Mouse (Mus musculus) layer of hippocampus, postnatal 36 days (tissue): ENCODE data around the gene Cdc42bpg. TPM values are rescaled to one million over a fixed set of nuclear protein-coding genes. Genes with fewer than 3 reads are reported as not detected.

ENCODE experiments used
- DNase-seq, 2 experiments: peaks; one replicate each; pipeline ENCODE4 v3.0.0; 2022
- total RNA-seq, 2 experiments: library from RNA; stranded (reverse); gene quantifications; 2 replicates each; pipeline ENCODE4 v1.2.3; 2021

Gene Cdc42bpg
- total RNA-seq, 2 experiments from 2014 or later: 4.3 to 6.9 TPM

DNA sequence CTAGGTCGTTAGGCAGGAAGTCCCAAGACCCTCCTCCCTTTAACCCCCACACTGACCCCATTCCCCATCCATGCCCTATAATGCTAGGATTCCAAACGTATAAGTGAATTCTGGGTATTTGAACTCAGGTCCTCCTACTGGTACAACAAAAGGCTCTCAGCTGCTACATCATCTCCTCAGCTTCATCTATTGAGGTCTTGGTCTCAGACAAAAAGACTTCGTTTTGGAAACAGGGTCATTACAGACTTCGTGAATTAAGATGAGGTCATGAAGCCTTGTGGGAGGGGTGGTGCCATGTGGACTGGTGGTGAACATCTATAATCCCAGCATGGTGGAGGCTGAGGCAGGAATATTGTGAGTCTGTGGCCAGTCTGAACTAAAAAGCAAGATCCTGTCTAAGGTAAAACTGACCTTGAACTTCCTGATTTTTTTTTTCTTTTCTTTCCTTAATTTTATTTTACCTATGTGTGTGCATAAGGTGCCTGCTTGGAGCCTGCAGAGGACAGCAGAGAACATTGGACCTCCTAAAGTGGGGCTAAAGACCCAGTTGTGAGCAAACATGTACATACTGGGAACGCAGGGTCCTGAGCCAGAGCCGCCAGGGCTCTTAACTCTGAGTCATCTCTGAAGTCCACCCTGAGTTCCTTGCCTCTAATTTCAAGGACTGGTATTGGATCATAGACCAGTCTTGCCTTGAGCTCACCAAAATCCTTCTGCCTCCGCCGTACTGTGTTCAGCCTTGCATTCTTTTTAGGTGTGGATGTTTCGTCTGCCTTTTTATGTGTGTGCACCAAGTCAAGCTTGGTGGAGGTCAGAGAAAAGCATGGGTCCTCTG, 27.7 kb downstream of the Cdc42bpg start:
- no peak for DNase-seq

DNA sequence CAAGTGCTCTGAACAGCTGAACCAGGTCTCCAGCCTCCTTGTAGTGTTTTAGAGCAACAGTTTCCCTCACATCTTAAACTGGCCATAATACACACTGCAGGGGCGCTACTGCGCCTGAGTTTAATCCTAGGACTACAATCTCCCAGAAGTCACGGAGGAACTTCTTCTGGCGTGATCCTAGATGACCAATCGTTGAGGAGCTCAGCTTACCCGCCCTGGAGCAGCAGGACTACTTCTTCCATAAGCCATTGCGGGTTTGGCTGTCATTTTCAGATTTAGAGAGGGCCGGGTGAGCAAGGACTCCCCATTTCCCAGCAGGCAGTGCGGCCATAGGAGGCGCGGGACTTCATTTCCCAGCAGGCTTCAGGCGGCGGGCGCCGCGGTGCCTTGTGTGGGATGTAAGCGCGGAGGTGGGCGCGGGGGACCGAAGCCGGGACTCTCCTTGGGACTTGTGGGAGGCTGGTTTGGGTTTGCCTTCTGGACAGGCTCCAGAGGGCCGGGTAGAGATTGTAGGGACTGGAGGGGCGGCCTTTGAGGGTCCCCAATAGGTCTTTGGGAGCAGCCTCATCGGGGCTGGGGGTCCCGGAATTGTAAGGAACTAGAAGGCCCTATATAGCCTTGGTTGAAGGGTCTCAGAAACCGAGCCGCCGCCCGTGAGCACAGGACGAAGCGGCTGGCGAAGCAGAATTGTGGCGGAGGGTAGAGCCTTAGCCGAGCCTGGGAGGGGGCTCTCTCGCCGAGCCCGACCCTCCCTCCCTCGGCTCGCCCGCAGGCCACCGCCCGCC, 28.6 kb downstream of the Cdc42bpg start, which contains the start of gene Men1:
TSS of gene Men1 (plus strand) at position 307 of the 785 bp plus-strand sequence.
- DNase-seq: peak; percentile 95 to 96

DNA sequence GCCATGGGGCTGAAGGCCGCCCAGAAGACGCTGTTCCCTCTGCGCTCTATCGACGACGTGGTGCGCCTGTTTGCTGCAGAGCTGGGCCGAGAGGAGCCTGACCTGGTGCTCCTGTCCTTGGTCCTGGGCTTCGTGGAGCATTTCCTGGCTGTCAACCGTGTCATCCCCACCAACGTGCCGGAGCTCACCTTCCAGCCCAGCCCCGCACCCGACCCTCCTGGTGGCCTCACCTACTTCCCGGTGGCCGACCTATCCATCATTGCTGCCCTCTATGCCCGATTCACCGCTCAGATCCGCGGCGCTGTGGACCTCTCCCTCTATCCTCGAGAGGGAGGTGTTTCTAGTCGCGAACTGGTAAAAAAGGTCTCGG, 29.2 kb downstream of the Cdc42bpg start:
- DNase-seq: no peak

DNA sequence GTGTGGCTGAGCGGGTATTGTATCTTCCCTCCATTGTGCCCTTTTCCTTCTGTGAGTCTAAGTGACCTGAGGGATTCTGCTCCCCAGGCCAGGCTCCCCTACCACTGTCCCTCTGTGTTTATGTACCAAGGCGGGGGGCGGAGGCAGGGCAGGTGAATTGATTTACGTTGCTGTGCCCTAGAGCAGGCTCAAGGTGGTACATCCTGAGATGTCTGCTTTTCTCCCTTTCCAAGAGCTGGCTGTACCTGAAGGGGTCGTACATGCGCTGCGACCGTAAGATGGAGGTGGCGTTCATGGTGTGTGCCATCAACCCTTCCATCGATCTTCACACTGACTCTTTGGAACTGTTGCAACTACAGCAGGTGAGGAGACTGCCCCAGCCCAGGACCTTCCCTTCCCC, 30.7 kb downstream of the Cdc42bpg start:
- no peak for DNase-seq

DNA sequence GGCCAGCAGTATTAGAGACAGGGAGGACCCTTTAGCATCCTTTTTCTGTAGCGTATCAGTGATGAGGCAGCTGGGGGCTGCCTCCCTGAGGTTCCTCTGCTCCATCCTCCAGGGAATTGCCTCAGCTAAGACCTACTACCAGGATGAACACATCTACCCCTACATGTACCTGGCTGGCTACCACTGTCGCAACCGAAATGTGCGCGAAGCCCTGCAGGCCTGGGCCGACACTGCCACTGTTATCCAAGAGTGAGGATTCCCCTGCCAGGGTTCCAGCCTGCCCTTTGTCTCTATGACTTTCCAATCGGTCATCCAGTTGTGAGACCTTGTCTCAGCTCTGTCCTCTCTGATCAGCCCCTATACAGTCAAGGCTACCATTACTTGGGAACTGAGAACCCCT, 31.9 kb downstream of the Cdc42bpg start:
- no peak for DNase-seq

DNA sequence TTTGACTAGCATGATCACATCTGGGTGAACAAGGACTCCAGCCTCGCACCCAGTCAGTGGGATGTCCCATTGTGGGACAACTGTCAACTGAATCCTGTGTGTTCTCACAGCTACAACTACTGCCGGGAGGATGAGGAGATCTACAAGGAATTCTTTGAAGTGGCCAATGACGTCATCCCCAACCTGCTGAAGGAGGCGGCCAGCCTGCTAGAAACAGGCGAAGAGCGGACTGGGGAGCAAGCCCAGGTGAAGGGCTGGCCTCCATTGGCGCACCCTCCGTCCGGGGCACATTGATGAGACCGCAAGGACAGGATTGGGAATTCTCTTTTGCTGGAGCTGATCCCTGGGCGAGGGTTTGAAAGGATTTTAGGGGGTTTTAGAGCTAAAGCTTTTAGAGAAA, 32.5 kb downstream of the Cdc42bpg start:
- no peak for DNase-seq

DNA sequence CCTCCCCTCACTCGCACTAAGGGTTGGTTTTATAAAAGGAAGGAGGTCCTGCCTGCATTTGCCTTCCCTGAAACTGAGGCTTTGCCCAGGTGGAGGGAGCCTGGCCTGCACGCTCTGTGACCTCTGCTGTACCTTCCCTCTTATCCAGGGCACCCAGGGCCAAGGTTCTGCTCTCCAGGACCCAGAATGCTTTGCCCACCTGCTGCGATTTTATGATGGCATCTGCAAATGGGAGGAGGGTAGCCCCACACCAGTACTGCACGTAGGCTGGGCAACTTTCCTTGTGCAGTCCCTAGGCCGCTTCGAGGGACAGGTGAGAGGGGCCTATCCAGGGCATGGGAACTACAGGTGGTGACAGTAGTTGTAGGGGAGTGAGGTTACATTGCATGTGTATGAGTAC, 32.9 kb downstream of the Cdc42bpg start:
- no peak for DNase-seq

DNA sequence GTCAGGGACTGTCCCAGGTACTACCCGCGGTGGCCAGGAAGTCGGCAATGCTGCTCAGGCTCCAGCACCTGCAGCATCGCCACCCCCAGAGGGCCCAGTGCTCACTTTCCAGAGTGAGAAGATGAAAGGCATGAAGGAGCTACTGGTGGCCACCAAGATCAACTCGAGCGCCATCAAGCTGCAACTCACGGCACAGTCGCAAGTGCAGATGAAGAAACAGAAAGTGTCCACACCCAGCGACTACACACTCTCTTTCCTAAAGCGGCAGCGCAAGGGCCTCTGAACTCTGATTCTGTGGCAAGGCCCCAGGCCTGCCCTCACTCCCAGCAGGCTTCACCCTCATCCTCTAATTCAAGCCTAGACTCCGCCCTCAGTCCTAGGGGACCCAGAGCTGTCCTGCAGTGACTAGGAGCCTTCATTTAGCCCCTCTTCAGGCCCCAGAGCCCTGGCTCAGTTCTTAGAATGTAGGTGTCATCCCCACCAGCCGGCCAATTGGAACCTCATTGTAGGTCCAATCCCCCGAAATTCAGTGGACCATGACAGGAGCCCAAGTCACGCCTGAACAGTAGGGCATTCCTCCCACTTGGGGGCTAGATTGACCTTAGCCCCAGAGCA, 33.7 kb downstream of the Cdc42bpg start:
- DNase-seq: no peak

DNA sequence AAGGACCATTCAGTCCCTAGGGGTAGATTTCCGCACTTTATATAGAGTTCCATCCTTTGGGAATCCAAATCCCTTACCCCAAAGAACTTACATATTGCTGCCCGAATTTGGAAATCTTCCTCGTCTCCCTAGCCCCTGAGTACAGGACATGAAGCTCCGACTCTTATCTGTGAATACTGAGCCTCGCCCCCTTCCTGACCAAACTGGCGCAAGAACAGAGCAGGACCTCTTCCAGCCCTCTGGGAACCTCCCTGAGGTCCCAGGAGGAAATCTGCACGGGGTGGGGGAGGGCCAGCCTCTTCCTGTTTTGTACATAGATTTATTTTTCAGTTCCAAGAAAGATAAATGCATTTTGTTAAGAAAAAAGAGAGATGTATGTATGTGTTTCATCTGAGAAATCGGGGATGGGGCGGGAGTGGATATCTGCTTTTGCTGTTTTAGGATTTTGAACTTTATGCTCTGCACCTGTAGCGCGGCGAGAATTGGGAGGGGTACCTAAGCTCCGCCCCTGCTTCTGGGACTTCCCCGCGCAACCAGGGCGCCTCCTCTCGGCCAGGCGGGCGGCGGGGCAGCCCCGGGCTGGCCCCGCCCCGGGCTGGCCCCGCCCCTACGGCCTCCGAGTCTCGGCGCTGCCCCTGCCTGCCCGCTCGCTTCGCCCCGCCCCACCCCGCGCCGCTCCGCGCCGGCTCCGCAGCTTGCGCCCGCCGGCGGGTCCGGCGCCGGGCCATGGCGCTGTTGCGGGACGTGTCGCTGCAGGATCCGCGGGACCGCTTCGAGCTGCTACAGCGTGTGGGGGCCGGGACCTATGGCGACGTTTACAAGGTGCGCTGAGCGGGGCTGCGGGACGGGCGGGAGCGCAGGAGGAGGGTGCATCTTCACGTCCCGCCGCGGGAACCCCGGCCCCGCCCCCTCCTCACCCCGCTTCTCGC, 34.5 kb downstream of the Cdc42bpg start, which contains the start of gene Map4k2:
TSS of gene Map4k2 (plus strand) at position 612 of the 929 bp plus-strand sequence.
- peak; percentile 69 to 78 for DNase-seq

DNA sequence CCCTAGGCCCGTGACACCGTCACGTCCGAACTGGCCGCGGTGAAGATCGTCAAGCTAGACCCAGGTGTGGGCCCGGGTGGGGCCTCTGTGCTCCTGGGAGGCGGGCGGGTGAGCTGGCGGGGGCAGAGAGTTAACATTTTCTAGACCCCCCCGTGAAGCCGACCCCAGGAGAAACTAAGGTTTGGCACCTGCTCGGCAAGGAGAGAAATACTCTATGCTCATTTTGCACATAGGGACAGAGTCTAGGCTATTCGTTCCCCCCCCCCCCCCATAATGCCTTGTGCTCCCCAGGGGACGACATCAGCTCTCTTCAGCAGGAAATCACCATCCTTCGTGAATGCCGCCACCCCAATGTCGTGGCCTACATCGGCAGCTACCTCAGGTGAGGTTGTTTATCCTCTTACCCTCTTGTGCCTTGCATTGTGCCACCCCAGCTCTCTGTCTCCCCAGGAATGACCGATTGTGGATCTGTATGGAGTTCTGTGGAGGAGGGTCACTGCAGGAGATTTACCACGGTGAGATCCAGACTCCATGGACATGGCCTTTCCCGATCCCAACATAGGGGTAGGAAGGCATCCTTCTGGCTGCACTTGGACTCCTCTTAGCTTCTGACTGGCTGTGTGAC, 35.3 kb downstream of the Cdc42bpg start:
- no peak for DNase-seq

DNA sequence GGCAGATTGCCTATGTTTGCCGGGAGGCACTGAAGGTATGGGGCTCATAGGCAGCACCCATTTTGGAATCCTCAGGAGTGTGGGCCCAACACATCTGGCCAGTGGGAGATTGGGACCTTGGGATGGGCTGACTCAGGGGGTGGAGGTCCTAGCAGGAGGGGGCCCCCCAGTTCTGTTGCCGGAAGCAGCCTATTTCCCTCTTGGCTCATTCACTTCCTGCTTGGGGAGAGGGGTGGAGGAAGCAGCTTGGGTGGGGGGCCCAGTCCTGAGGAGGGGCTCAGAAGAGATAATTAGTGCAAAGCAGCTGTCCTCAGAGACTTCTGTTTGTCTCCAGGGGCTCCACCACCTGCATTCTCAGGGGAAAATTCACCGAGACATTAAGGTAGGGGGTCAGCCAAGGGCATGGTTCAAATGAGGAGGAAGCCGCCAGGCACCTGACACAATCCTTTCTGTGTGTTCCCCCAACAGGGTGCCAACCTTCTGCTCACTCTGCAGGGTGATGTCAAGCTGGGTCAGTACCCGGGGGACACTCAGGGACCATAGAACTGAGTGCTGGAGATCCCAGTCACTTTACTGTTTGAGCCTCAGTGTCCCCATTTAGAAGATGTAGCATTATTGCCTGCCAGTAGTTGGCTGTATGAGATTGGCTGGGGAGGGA, 36.1 kb downstream of the Cdc42bpg start:
- no peak for DNase-seq

DNA sequence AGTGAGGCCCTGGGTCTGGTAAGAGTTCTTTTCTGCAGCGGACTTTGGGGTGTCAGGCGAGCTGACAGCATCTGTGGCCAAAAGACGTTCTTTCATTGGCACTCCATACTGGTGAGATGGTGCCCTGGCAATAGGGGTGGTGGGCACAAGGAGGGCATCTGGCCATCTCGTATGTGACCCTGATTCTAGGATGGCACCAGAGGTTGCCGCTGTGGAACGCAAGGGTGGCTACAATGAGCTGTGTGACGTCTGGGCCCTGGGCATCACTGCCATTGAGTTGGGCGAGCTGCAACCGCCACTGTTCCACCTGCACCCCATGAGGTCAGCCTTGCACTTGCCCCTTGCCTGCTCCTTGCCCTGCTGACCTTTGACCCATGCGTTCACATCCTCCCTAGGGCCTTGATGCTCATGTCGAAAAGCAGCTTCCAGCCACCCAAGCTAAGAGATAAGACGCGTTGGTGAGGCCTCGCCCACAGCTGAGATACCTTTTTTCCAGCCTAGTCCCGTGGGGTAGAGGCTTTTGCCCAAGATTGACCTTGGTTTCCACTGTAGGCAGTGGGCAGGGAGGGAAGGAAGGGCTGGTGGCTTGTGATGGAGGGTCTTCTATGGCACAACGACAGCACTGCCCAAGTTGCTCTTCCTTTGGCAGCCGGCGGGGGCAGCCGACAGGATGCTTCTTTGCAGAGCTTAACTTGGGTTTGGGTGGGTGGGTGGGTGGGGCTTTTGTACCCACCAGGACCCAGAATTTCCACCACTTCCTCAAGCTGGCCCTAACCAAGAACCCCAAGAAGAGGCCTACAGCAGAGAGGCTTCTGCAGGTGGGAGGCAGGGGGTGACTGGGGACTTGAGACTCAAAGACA, 37.0 kb downstream of the Cdc42bpg start:
- no peak for DNase-seq

DNA sequence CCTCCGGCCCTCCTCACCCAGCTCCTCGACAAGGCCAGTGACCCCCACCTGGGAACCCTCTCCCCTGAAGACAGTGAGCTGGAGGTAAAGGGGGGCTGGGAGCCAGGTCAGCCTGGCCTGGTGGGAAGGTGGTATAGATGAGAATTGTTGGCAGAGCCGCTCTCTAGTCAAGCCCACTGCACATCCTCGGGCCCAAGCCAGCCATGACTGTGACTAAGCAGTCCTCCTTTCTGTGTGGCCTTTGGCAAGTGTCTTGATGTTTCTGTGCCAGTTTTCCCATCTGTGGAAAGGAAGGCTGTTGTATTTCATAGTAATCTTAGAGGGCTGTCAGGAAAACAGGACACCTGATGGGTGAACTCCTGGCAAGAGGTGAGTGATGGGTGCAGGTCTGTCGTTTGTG, 37.7 kb downstream of the Cdc42bpg start:
- no peak for DNase-seq

DNA sequence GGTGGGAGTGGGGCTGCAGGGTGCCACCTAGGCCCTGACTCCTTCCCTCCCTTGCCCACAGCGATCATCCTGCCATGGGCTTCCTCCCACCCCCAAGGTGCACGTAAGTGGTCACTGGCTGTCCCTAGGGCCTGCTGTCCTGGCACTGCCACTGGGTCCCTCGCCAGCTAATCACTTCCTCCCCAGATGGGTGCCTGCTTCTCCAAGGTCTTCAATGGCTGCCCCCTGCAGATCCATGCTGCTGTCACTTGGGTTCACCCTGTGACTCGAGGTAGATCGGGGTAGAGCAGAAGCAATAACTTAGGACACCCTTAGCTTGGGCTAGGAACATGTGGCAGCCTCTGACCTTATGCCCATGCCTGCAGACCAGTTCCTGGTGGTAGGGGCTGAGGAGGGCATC, 39.8 kb downstream of the Cdc42bpg start:
- no peak for DNase-seq

DNA sequence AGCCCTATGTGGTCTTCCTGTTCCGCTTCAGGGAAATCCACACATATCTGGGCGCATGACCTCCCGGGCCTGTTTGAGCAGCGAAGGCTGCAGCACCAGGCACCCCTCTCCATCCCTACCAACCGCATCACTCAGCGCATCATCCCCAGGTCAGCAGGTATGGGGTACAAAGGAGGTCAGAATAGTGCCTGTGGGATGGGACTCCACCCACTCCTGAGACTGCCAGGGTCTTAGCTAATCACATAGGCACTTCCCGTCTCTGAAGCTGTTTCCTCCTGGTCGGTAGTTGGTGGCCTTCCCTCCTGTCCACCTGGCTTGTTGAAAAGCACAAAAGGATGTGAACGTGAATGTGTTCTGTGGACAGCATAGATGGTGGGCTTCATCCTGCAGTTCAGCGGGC, 40.4 kb downstream of the Cdc42bpg start:
- DNase-seq: no peak

DNA sequence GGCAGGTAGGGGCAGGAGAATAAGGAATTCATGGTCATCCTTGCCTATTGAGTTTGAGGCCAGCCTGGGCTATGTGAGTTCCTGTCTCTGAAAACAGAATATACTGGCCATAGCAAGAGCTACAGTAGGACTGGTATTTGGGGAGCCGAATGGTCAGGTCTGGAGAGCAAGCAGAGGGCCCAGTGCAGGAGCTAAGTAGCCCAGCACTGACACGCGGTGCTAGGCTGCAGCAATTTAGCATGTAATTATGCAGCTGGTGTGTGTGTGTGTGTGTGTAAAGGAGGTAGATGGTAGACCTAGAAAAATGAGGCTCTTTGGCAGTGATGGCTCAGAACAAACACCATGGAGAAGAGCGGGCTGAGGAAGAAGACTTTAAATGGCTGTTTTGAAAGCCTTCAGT, 41.4 kb downstream of the Cdc42bpg start:
- no peak for DNase-seq

DNA sequence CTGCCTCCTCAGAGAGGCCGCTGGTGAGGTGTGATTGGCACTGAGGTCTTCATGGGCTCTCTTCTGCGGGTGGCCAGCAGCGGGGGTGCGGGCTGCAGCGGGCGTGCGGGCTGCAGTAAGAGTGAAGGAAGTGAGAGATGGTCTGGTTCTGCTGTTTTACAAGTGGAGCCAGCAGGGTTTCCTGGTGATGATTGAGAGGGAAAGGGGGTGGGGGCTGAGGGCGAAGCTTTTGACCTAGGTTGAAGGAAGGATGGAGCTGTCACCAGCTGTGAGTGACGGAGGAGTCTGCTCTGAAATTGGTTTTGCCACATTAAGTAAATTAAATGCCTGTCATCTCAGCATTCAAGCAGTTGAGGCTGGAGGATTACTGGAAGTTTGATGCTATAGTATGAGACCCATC, 42.5 kb downstream of the Cdc42bpg start:
- no peak for DNase-seq

DNA sequence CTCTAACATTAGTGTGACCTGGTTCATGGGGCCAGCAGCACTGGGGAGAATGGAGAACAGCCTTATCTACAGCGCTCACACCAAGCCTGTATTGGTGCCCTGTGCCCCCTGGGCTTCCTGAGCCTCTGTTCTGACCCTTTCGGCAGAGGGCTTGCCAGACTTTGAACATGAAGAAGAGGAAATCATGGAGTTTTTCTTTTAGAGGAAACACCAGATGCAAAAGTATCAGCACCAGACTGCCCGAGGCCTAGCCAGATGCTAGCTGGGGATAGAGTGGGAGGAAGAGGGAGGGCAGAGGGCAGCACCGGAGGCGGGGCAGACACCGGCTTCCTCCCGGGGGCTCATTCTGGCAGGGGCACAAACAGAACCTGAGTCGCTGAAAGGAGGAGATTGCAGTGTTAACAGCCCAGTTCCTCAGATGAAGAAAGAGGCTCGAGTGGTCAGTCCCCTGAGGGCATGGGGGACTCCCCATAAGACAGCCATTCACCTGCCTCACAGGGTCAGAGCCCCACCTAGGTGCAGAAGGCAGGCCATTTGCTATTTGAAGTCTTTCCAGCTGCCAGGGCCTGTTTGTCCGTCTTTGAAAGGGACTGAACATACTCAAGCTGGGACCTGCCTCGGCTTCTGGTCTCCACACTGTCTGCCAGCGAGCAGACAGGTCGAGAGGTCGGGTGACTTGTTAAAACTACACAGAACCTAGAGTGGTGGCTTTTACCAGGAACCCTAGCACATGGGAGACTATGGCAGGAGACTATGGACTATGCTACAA, 43.1 kb downstream of the Cdc42bpg start:
- no peak for DNase-seq

DNA sequence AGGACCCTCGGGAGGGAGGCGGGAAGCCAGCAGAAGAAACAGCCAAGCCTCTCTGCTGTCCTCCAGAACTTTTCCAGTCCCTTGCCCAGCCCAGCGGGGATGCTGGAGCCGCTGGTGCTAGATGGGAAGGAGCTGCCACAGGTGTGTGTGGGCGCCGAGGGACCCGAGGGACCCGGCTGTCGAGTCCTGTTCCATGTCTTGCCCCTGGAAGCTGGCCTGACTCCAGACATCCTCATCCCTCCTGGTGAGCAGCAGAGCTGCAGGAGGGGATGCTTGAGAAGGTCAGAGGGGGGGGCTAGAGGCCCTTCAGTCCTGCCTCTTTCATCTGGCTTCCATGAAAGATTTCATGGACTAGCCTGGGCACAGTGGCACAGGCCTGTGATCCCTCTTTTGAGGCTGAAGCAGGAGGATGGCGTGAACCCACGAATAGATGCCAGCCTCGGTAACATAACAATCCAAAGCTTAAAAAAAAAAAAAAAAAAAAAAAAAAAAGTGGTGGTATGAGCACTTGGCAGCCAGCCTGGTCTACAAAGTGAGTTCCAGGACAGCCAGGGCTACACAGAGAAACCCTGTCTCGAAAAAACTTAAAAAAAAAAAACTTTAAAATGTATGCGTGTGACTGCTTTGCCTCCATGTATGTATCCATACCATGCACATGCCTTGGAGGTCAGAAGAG, 45.3 kb downstream of the Cdc42bpg start:
- DNase-seq: no peak
